Mouse (Mus musculus): ENCODE results near the gene Rpl9-ps1. TPM values are rescaled to one million over a fixed set of nuclear protein-coding genes. Genes with fewer than 3 reads are reported as not detected.

Rpl9-ps1 gene
- polyA plus RNA-seq, 1 experiment from 2014 or later: not detected

DNA sequence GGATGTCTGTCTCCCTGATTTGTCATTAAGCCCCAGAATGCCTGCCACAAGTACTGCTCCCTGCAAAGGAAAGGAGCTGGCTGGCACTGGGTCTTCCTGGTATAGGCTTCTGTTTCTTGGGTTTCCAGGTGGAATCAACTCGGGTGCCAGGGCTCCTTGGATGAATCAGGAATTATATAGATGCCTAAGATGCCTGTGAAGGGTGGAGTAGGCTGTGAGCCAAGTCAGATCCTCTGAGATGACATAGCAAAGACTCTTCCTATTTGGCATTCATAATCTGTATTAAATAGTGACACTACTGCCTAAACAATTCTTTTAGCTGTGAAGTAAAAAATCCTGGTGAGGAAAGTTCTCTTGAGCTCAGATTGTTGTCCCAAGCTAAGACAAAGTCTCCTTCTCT is 39.0 kb downstream of the Rpl9-ps1 start:
- 31% methylated on average over 1 of the region's 1 CpGs for WGBS
- Histone ChIP-seq H3K27me3 (ENCODE audit: control insufficient read depth, insufficient read depth, low read length) (no peaks in the 10 kb centered on the region), H3K9me3 (replicated peaks; ENCODE audit: control insufficient read depth, low read length) (no peaks in the 10 kb centered on the region), H3K9ac (ENCODE audit: low read length) (no peak overlapping the region), H3K4me1 (ENCODE audit: control insufficient read depth, insufficient read depth, low read length) (no peaks in the 10 kb centered on the region), H3K27ac (ENCODE audit: low read length) (no peak overlapping the region), H3K36me3 (ENCODE audit: control insufficient read depth, insufficient read depth) (no peaks in the 10 kb centered on the region), H3K4me3 (ENCODE audit: low read length) (no peak overlapping the region), H3K4me2 (ENCODE audit: low read depth, low read length) (no peak overlapping the region)
- ATAC-seq (replicated peaks; ENCODE audit: extremely low read depth, insufficient read depth, low FRiP score): no peak

DNA sequence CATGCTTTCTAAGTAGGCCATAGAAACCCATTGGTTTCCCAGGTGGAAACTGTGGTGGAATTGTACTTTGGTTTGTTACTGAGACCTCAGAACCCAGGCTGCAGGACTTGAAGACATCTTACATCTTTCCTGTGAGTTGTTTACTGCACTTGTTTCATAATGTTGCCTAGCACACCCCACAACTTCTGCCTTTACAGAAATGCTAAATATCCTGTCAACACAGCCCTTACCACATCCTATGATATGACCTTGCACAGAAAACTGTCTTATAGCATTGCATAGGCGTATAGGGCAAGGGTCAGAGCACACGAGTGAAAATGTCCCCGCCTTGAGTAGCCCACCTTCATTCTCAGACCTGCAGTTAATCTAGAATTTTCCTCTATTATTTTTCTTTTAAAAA is 39.9 kb downstream of the Rpl9-ps1 start:
- Histone ChIP-seq H3K4me1 (ENCODE audit: control insufficient read depth, insufficient read depth, low read length) (no peaks in the 10 kb centered on the region), H3K4me3 (ENCODE audit: low read length) (no peak overlapping the region), H3K4me2 (ENCODE audit: low read depth, low read length) (no peak overlapping the region), H3K9me3 (replicated peaks; ENCODE audit: control insufficient read depth, low read length) (no peaks in the 10 kb centered on the region), H3K27ac (ENCODE audit: low read length) (no peak overlapping the region), H3K36me3 (ENCODE audit: control insufficient read depth, insufficient read depth) (no peaks in the 10 kb centered on the region), H3K9ac (ENCODE audit: low read length) (no peak overlapping the region), H3K27me3 (ENCODE audit: control insufficient read depth, insufficient read depth, low read length) (no peaks in the 10 kb centered on the region)
- WGBS: 81% methylated on average over 3 of the region's 3 CpGs
- ATAC-seq (replicated peaks; ENCODE audit: extremely low read depth, insufficient read depth, low FRiP score): no peak

DNA sequence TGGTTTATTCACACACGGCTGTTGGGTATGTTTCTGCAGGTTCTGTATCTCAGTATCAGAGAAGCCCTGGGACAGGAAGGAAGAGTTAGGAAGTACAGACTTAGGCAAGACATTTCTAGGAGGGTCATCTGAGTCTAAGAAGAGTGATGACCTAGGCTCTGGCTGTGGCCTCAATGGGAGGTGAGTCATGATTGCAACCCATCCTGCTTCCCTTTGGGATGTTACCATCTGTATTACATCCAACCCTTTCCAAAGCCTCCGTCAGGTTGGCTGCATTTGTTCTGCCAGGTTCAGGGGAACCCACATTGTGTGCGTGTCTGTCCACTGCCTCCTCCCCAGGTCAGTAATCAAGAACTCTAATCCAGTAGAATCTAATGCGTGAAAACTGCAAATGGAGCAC is 40.7 kb downstream of the Rpl9-ps1 start:
- Histone ChIP-seq H3K4me1 (ENCODE audit: control insufficient read depth, insufficient read depth, low read length) (no peaks in the 10 kb centered on the region), H3K4me3 (ENCODE audit: low read length) (no peak overlapping the region), H3K4me2 (ENCODE audit: low read depth, low read length) (no peak overlapping the region), H3K36me3 (ENCODE audit: control insufficient read depth, insufficient read depth) (no peaks in the 10 kb centered on the region), H3K27ac (ENCODE audit: low read length) (no peak overlapping the region), H3K27me3 (ENCODE audit: control insufficient read depth, insufficient read depth, low read length) (no peaks in the 10 kb centered on the region), H3K9me3 (replicated peaks; ENCODE audit: control insufficient read depth, low read length) (no peaks in the 10 kb centered on the region), H3K9ac (ENCODE audit: low read length) (no peak overlapping the region)
- ATAC-seq (replicated peaks; ENCODE audit: extremely low read depth, insufficient read depth, low FRiP score): no peak
- 84% methylated on average over 4 of the region's 4 CpGs for WGBS

DNA sequence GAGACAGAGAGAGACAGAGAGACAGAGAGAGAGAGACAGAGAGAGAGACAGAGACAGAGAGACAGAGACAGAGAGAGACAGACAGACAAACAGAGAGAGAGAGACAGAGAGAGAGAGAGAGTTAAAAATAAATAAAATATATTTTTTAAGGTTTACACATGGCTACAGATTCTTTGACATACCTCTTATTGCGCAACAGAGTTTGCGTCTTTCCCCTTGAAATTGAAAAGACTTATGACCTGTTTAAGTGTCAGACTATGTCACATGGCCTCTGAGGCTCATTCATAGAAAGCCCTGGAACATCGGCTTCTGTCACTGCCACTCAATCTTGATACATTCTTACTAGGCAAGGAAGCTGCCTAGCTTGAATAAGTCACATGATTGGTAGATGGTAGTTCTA is 42.0 kb downstream of the Rpl9-ps1 start:
- Histone ChIP-seq H3K4me3 (ENCODE audit: low read length) (no peak overlapping the region), H3K4me2 (ENCODE audit: low read depth, low read length) (no peak overlapping the region), H3K9me3 (replicated peaks; ENCODE audit: control insufficient read depth, low read length) (no peaks in the 10 kb centered on the region), H3K27me3 (ENCODE audit: control insufficient read depth, insufficient read depth, low read length) (no peaks in the 10 kb centered on the region), H3K27ac (ENCODE audit: low read length) (no peak overlapping the region), H3K36me3 (ENCODE audit: control insufficient read depth, insufficient read depth) (no peaks in the 10 kb centered on the region), H3K9ac (ENCODE audit: low read length) (no peak overlapping the region), H3K4me1 (ENCODE audit: control insufficient read depth, insufficient read depth, low read length) (no peaks in the 10 kb centered on the region)
- 83% methylated on average over 3 of the region's 3 CpGs for WGBS
- no peak for ATAC-seq (replicated peaks; ENCODE audit: extremely low read depth, insufficient read depth, low FRiP score)

DNA sequence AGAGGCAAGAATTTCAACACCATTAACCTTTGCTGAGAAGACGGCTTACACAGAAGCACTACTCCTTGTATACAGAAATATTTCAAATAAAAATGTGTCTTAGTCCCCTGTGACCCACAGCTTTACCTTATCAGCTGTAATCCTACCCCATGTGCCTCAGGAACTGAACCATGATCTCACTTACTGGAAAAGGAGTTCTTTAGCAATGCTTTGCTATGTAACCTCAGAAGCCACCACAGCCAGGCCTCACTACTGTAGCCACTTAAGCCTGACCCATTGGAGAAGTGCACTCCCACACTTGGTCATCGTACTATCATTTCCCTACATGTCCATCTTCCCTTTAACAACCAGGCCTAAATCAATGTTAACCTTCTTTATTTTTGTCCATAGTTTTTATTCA is 44.8 kb downstream of the Rpl9-ps1 start:
- no peak overlapping the region for H3K27ac ChIP-seq (ENCODE audit: low read length)
- H3K4me1 ChIP-seq (ENCODE audit: control insufficient read depth, insufficient read depth, low read length): no peaks in the 10 kb centered on the region
- H3K36me3 ChIP-seq (ENCODE audit: control insufficient read depth, insufficient read depth): no peaks in the 10 kb centered on the region
- H3K9me3 ChIP-seq (replicated peaks; ENCODE audit: control insufficient read depth, low read length): no peaks in the 10 kb centered on the region
- H3K4me2 ChIP-seq (ENCODE audit: low read depth, low read length): no peak overlapping the region
- no peak overlapping the region for H3K9ac ChIP-seq (ENCODE audit: low read length)
- WGBS: 77% methylated on average over 2 of the region's 2 CpGs
- H3K4me3 ChIP-seq (ENCODE audit: low read length): no peak overlapping the region
- ATAC-seq (replicated peaks; ENCODE audit: extremely low read depth, insufficient read depth, low FRiP score): no peak
- H3K27me3 ChIP-seq (ENCODE audit: control insufficient read depth, insufficient read depth, low read length): no peaks in the 10 kb centered on the region

DNA sequence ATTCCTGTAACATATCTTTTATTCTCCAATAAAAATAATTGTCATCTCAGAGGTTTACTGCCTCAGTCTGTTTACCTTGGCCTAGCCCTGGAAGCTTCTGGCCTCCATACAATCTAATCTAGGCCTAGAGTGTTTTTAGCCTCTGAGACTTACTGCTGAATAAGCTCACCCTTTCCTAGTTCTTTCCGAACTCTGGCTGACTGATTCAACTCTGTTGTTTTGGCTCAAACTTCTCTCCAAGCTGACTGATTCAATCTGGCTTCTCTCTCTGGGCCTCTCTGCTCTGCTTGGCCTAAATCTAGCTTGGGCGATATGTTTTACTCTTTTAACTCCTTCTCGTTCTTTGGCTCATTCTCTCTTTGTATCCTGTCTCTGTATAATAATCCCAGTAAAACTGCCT is 46.4 kb downstream of the Rpl9-ps1 start:
- H3K4me2 ChIP-seq (ENCODE audit: low read depth, low read length): no peak overlapping the region
- H3K36me3 ChIP-seq (ENCODE audit: control insufficient read depth, insufficient read depth): no peaks in the 10 kb centered on the region
- no peaks in the 10 kb centered on the region for H3K4me1 ChIP-seq (ENCODE audit: control insufficient read depth, insufficient read depth, low read length)
- H3K9me3 ChIP-seq (replicated peaks; ENCODE audit: control insufficient read depth, low read length): no peaks in the 10 kb centered on the region
- no peak for ATAC-seq (replicated peaks; ENCODE audit: extremely low read depth, insufficient read depth, low FRiP score)
- no peak overlapping the region for H3K4me3 ChIP-seq (ENCODE audit: low read length)
- H3K27ac ChIP-seq (ENCODE audit: low read length): no peak overlapping the region
- H3K9ac ChIP-seq (ENCODE audit: low read length): no peak overlapping the region
- no peaks in the 10 kb centered on the region for H3K27me3 ChIP-seq (ENCODE audit: control insufficient read depth, insufficient read depth, low read length)
- 72% methylated on average over 3 of the region's 3 CpGs for WGBS

DNA sequence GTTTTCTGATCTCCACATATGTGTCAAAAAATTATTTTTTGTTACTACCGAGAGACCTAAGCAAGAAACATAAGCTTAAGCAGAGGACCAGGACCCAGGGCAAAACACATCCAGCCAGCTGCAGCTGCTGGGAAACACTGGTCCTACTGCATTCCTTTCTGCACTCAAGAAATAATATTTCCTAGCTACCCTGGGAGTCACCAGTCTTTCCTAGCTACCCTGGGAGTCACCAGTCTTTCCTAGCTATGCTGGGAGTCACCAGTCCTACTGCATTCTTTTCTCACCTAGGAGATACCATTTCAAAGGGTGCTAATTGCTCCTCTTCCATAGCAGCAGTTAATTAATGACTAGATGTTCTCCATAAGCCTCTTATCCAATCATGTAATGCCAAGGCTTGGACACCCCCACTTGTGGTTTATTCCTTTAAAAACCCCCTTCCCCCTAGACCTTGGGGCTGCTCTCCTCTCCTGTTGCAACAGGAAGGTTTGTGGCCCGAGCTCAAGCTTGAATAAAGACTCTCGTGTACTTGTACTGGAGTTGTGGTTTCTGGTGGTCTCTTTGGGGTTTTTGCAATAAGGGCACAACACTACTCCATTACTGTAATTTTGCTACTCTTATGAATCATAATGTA is 47.1 kb downstream of the Rpl9-ps1 start:
- no peak for ATAC-seq (replicated peaks; ENCODE audit: extremely low read depth, insufficient read depth, low FRiP score)
- H3K4me3 ChIP-seq (ENCODE audit: low read length): no peak overlapping the region
- H3K36me3 ChIP-seq (ENCODE audit: control insufficient read depth, insufficient read depth): no peaks in the 10 kb centered on the region
- WGBS: 69% methylated on average over 3 of the region's 3 CpGs
- H3K4me1 ChIP-seq (ENCODE audit: control insufficient read depth, insufficient read depth, low read length): no peaks in the 10 kb centered on the region
- no peaks in the 10 kb centered on the region for H3K9me3 ChIP-seq (replicated peaks; ENCODE audit: control insufficient read depth, low read length)
- H3K27me3 ChIP-seq (ENCODE audit: control insufficient read depth, insufficient read depth, low read length): no peaks in the 10 kb centered on the region
- H3K4me2 ChIP-seq (ENCODE audit: low read depth, low read length): no peak overlapping the region
- H3K9ac ChIP-seq (ENCODE audit: low read length): no peak overlapping the region
- H3K27ac ChIP-seq (ENCODE audit: low read length): no peak overlapping the region

DNA sequence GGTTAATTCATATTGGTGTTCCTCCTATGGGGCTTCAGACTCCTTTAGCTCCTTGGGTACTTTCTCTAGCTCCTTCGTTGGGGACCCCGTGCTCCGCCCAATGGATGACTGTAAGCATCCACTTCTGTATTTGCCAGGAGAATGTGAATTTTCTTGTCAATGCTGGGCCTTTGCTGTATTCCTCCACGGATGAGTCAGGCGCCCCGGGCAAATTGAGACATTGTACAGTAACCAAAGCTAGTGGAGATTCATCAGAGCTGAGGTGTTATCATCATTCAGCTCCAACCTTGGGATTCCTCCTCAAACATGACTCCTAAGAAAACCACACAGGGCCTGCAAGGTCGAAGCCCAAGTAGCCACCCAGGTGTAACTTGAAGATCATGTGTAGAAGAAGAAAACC is 47.6 kb downstream of the Rpl9-ps1 start:
- Histone ChIP-seq H3K9ac (ENCODE audit: low read length) (no peak overlapping the region), H3K27ac (ENCODE audit: low read length) (no peak overlapping the region), H3K4me2 (ENCODE audit: low read depth, low read length) (no peak overlapping the region), H3K27me3 (ENCODE audit: control insufficient read depth, insufficient read depth, low read length) (no peaks in the 10 kb centered on the region), H3K4me1 (ENCODE audit: control insufficient read depth, insufficient read depth, low read length) (no peaks in the 10 kb centered on the region; the same call in 1 of the 2 replicates), H3K9me3 (replicated peaks; ENCODE audit: control insufficient read depth, low read length) (no peaks in the 10 kb centered on the region), H3K36me3 (ENCODE audit: control insufficient read depth, insufficient read depth) (no peaks in the 10 kb centered on the region), H3K4me3 (ENCODE audit: low read length) (no peak overlapping the region)
- WGBS: 92% methylated on average over 7 of the region's 7 CpGs
- ATAC-seq (replicated peaks; ENCODE audit: extremely low read depth, insufficient read depth, low FRiP score): no peak

DNA sequence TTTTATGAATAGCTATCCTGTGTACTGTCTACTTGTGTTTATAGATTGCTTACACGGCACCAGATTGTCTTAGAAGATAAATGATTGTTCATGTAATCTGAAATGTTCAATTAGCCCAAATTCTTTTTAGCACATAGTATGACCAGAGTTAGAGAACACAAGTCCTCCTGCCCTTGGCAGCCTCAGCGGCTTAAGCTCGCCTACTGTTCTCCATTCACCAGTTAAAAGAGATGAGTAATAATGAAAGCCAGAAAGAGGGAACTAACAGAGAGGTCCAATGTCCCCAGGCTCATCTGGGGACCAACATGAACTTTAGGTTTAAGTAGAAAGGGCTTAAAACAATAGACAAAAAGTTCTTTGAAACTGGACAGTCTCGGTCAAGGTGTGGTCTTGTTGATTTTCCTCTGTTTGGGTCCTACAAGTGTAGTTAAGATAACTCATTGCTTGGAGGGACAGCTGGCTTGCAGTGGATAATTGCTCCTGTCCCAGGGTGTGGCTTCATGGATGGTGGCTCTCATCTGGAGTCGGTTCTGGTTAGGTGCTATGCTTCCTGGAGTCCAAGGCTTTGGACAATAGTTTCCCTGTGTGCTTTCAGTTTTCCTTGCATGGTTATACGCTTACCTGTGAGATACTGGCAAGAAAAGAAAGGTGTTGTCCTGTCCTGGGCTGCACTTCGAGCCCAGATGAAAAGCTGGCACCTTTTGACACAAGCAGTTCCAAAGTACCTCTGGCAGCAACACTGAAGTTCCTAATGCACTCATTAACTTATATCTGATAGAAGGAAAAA is 49.6 kb downstream of the Rpl9-ps1 start:
- Histone ChIP-seq H3K27ac (ENCODE audit: low read length) (no peak overlapping the region), H3K9me3 (replicated peaks; ENCODE audit: control insufficient read depth, low read length) (no peaks in the 10 kb centered on the region), H3K27me3 (ENCODE audit: control insufficient read depth, insufficient read depth, low read length) (no peaks in the 10 kb centered on the region), H3K4me1 (ENCODE audit: control insufficient read depth, insufficient read depth, low read length) (no peaks in the 10 kb centered on the region; the same call in 1 of the 2 replicates), H3K4me2 (ENCODE audit: low read depth, low read length) (no peak overlapping the region), H3K36me3 (ENCODE audit: control insufficient read depth, insufficient read depth) (no peaks in the 10 kb centered on the region), H3K9ac (ENCODE audit: low read length) (no peak overlapping the region), H3K4me3 (ENCODE audit: low read length) (no peak overlapping the region)
- 74% methylated on average over 7 of the region's 7 CpGs for WGBS
- no peak for ATAC-seq (replicated peaks; ENCODE audit: extremely low read depth, insufficient read depth, low FRiP score)

All from heart, embryonic 16.5 days (tissue).